Mouse (Mus musculus) adrenal gland, adult 18-20 months (tissue): ENCODE results near the gene Olfr1386. TPM values are rescaled to one million over a fixed set of nuclear protein-coding genes. Genes with fewer than 3 reads are reported as not detected.
"Not testable (repeated sequence)": the region's sequence is repeated elsewhere in the genome, so short reads cannot be mapped to it uniquely, and the experiment has no call there.

Source experiments
- DNase-seq, 2 experiments: peaks; one replicate each; pipeline ENCODE4 v3.0.0; 2021 to 2022; ENCODE audit warnings: low spot score in 2 of 2
- long read RNA-seq, 2 experiments: library from polyadenylated mRNA; stranded (forward); transcript quantifications; one replicate each; pipeline ENCODE4 v2.0.0; 2021
- total RNA-seq, 2 experiments: library from RNA; stranded (reverse); gene quantifications; 1 replicate in 1 of 2; 2 replicates in 1 of 2; pipeline ENCODE4 v1.2.3; 2021

Gene Olfr1386
- not detected for total RNA-seq
- long read RNA-seq, experiment 1: 0 reads
- long read RNA-seq, experiment 2: 0 reads

DNA sequence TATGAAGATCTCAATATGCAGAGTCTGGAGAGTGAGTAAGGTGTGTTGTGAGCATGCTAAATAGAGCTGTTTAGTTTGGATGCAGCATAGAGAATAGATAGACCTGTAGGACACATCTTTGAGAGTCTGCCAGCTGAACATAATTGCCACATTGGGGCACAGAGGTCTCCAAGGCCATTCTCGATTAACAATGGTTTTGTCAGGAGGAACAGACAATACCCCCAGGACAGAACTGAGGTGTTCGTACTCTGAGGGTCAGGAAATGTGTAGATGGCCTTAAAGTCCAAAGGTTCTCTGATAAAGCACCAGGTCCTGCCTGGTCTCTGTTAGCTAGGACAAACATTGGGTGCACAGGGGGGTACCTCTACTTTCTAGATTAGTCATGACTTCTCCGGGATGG lies at the start of gene Olfr1386:
Olfr1386 (plus strand) TSS at position 301 of the 400 bp plus-strand sequence.
- not testable (repeated sequence) for DNase-seq

DNA sequence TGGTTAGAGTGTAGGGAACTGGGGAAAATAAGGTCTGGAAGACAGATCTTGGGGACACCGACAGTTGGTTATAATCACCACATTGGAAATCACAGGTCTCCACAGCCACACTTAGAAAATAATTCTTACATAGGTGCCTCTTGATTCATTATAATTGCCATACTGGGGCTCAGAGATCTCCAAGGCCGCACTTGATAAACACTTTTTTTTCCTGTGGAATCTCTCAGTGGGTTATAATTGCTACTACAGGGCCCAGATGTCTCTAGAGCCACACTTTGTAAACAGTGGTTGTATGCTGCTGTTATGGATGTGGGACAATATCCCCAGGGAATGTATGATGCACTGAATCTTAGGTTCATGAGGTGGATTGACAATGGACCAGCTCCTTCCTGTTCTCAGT lies 42.1 kb upstream of the Olfr1386 start, which contains the start of gene Olfr1389:
Olfr1389 (plus strand) TSS at position 301 of the 400 bp plus-strand sequence.
- DNase-seq: no peak

DNA sequence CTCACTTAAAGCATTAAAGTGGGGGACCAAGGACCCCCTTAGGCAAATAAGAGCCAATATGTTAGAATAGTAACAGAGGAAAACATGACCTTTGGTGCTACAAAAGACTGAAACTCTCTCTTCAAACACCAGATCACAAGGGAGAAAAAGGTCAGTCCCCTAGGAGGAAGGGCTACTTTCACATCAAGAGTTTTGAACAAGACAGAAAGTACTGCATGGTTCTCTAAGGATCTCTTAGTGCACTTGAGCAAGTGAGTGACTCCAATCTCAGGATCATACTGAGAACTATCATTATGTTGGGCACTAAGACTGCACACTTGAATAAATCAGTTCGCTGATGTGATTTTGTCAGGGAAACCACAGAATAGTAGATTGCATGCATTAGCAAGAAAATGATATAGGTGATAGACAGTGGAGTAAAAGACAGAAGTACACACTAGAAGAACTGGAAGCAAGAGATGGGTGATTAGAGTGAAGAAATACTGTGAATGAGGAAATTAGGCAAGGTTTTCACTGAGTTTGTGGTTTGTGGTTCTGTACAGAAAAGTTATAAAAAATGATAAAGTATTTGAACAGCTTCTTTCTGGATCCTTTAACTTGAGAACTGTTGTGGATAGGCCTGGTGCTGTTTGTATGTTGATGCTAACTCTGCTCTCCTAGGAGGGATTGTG lies 39.5 kb upstream of the Olfr1386 start:
- no peak for DNase-seq

DNA sequence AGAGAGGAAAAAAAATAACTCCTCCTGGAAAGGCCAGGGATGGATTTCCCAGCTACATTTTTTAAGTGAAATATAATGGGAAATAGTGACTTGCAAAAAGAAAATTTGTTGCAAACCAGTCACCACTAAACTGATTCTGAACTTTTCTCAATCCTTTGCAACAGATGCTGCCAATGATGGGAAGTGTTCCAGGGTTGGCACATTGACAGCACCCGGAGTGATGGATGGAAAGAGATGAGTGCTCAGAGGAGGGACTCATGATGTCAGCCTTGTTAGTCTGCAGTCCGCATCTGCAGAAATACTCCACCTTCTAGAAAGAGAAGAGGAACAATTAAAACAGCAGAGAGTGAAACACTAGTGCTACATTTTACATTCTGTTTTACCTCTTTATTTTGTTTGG lies 35.2 kb upstream of the Olfr1386 start:
- no peak for DNase-seq

DNA sequence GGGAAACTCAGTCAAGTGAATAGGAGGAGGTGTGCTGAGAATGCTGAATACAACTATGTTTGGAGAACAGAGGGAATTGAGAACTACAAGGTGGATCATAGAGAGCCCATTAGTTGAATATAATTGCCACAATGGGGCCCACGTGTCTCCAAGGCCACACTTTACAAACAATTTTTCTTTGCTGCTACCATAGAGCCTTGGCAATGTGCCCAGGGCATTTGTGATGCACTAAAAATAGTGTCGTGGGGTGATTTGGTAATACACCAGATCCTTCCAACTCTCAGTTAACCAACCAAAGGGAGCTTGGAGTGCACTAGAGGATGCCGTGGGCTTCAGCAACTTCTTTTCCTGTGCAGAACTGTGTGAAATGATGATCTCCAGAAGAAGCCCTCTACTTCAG lies 28.4 kb upstream of the Olfr1386 start, which contains the start of gene Olfr1388:
Olfr1388 (plus strand) TSS at position 214 of the 400 bp plus-strand sequence.
- peak in 1 of 2 experiments; percentile 19 for DNase-seq

DNA sequence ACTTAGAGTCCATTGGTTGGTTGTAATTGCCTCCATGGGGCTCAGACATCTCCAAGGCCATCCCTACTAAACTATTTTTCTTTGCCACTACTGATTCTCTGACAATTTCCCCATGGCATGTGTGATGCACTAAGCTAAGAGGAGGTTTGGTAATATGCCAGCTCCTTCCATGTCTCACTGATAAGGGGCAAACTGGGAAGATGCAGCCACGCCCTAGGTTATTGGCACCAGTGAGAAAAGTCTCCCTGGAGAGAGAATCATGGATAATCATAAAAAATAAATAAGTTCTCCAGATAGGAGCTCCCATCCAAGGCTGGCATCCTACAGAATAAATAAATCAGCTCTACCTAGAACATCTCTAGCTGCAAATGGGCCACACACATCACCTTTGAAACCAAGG lies 9.8 kb upstream of the Olfr1386 start, which contains the start of gene Olfr1387:
Olfr1387 (plus strand) TSS at position 301 of the 400 bp plus-strand sequence.
- DNase-seq: no peak

DNA sequence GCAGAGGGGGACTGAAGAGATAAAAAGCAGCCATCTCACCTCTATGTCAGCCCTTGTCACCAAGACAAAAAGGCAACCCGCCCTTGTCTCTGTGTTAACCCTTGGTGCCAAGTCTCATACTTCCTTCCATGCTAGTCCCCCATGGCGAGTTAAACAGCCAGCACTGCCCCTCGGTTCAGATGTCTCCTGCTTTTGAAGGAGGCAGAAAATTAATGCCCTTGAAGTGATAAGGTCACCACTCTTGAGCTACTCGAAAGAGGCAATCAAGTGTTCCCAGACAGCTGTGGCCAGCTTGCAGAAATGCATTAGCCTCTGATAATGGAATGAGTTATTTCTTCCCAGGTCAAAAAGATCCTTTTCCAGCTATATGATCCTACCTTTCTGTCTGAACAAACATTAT lies 21.1 kb downstream of the Olfr1386 start:
- no peak for DNase-seq

DNA sequence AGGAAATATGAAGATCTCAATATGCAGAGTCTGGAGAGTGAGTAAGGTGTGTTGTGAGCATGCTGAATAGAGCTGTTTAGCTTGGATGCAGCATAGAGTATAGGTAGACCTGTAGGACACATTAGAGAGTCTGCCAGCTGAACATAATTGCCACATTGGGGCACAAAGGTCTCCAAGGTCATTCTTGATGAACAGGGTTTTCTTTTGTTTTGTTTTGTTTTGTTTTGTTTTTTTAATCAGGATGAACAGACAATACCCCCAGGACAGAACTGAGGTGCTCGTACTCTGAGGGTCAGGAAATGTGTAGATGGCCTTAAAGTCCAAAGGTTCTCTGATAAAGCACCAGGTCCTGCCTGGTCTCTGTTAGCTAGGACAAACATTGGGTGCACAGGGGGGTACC lies 23.9 kb downstream of the Olfr1386 start, which contains the start of gene Olfr1385:
Olfr1385 (plus strand) TSS at position 301 of the 400 bp plus-strand sequence.
- DNase-seq: not testable (repeated sequence)

DNA sequence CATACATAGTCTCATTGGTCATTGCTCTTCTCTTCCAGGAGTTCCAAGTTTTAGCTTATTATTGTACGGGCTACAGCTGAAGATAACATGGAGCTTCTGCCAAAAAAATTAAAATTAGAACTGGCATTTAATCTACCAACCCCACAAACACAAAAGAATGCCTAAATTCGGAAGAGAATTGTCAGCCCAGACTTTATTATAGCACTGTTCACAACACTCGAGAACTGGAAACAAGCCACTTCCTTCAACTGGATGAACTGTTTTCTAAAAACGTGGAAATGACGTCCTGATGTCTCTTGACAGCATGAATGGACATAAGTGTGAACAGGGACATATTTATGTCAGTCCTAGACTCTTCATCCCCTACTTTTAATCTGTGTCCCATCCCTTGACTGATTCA lies 53.2 kb downstream of the Olfr1386 start:
- DNase-seq: no peak

DNA sequence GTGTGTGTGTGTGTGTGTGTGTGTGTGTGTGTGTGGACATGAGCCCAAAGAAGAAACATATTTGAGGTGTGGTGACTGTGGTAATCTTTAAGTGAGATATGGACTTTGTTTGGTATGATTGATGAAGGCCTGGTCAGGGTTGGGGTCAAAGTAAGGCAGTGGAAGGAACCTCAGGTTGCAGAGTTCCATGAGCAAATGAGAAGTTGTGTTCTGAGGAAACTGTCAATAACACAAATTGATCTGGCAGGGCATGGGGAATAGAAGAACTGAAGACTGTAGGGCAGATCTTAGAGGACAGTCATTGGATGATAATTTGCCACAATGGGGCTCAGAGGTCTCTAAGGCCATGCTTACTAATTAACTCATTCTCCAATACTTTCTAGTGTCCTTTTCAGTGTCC lies 54.5 kb downstream of the Olfr1386 start, which contains the start of gene Olfr1383:
Olfr1383 (plus strand) TSS at position 301 of the 400 bp plus-strand sequence.
- no peak for DNase-seq

Other genes starting within 250 kb of the Olfr1386 start
- gene Mgat1, start 220.9 kb upstream of the Olfr1386 start, total RNA-seq: 100 to 1,000 TPM; 114 to 141 TPM
- not detected for gene Olfr1393, start 186.7 kb upstream of the Olfr1386 start, total RNA-seq
- gene Olfr1392, start 179.8 kb upstream of the Olfr1386 start, total RNA-seq: under 1 TPM in 1 of 2 experiments, not detected in 1; 0.10 TPM
- gene Olfr10, start 160.3 kb upstream of the Olfr1386 start, total RNA-seq: not detected
- gene Olfr1391, start 142.3 kb upstream of the Olfr1386 start, total RNA-seq: not detected
- not detected for gene Olfr1390, start 129.9 kb upstream of the Olfr1386 start, total RNA-seq
- not detected for gene Olfr1389, start 42.0 kb upstream of the Olfr1386 start, total RNA-seq
- gene Olfr1388, start 28.4 kb upstream of the Olfr1386 start, total RNA-seq: under 1 TPM in 1 of 2 experiments, not detected in 1; 0.17 TPM
- gene Olfr1387, start 9.7 kb upstream of the Olfr1386 start, total RNA-seq: not detected
- gene Olfr1385, start 24.0 kb downstream of the Olfr1386 start, total RNA-seq: not detected
- not detected for gene Olfr1384, start 41.7 kb downstream of the Olfr1386 start, total RNA-seq
- under 1 TPM; 0.56 to 0.61 TPM for gene Olfr1383, start 54.6 kb downstream of the Olfr1386 start, total RNA-seq
- not detected for gene Olfr1382, start 63.2 kb downstream of the Olfr1386 start, total RNA-seq
- gene Olfr1381, start 78.4 kb downstream of the Olfr1386 start, total RNA-seq: not detected
- gene Olfr1380, start 91.8 kb downstream of the Olfr1386 start, total RNA-seq: not detected
- 10 to 100 TPM; 14.4 to 14.5 TPM for gene Flt4, start 144.2 kb downstream of the Olfr1386 start, total RNA-seq
- gene Scgb3a1, start 198.6 kb downstream of the Olfr1386 start, total RNA-seq: not detected
- gene Cnot6, start 247.7 kb downstream of the Olfr1386 start, total RNA-seq: 10 to 100 TPM; 34.5 to 42.0 TPM